1 mouse cellular context compared by ENCODE assay signal in genomic region chr10:77623069-77623492, GRCm38 (mm10).
A peak's percentile ranks its signal among the peaks of the same experiment; 100 is the strongest.
TF ChIP-seq lines count a peak whose summit lies in the region.

No protein-coding gene starts in this region.

TF ChIP-seq in MEL, 35 proteins besides CTCF, POLR2A, EP300 and RAD21:
- TF ChIP-seq ZNF384 (IDR thresholded peaks at IDR 0.05; ENCODE audit: low read depth, low read length), result 0 out of 2 replicates have a peak, but pooled peaks have one; percentile 18
- no peak for TF ChIP-seq NRF1 (IDR thresholded peaks at IDR 0.05; ENCODE audit: insufficient read depth, low read depth, low read length, poor library complexity, severe bottlenecking)
